Mouse (Mus musculus) thymus, postnatal 25 days (tissue): ENCODE data around the gene Cpox.

Source experiments
- DNase-seq: peaks from one replicate; pipeline ENCODE4 v3.0.0; 2022

Cpox gene

GRCm38 (mm10) chr16:58670643-58671042 is 551 bp downstream of the Cpox start:
- DNase-seq = no peak

- no peak for DNase-seq
Observed at GRCm38 (mm10) chr16:58671212-58671985, 1.3 kb downstream of the Cpox start.

- no peak for DNase-seq
Observed at GRCm38 (mm10) chr16:58672396-58672795, 2.3 kb downstream of the Cpox start.

GRCm38 (mm10) chr16:58673811-58674410 is 3.8 kb downstream of the Cpox start:
- DNase-seq = no peak

- no peak for DNase-seq
Observed at GRCm38 (mm10) chr16:58675256-58675655, 5.2 kb downstream of the Cpox start.

- no peak for DNase-seq
Observed at GRCm38 (mm10) chr16:58676156-58676555, 6.1 kb downstream of the Cpox start.

GRCm38 (mm10) chr16:58676633-58677032 is 6.5 kb downstream of the Cpox start:
- no peak for DNase-seq

- DNase-seq = no peak
Observed at GRCm38 (mm10) chr16:58677491-58677890, 7.4 kb downstream of the Cpox start.

GRCm38 (mm10) chr16:58678660-58679059 is 8.6 kb downstream of the Cpox start:
- DNase-seq = no peak

GRCm38 (mm10) chr16:58682046-58682445 is 12.0 kb downstream of the Cpox start:
- no peak for DNase-seq

- DNase-seq = no peak
Observed at GRCm38 (mm10) chr16:58682870-58683269, 12.8 kb downstream of the Cpox start.

- no peak for DNase-seq
Observed at GRCm38 (mm10) chr16:58683911-58684310, 13.8 kb downstream of the Cpox start.

- DNase-seq = no peak
Observed at GRCm38 (mm10) chr16:58684537-58684936, 14.4 kb downstream of the Cpox start.

- DNase-seq = peak; percentile 10
Observed at GRCm38 (mm10) chr16:58685548-58686537, 15.8 kb downstream of the Cpox start.

- no peak for DNase-seq
Observed at GRCm38 (mm10) chr16:58688534-58688933, 18.4 kb downstream of the Cpox start.

GRCm38 (mm10) chr16:58689555-58690169 is 19.6 kb downstream of the Cpox start:
- no peak for DNase-seq

- DNase-seq = no peak
Observed at GRCm38 (mm10) chr16:58690322-58690732, 20.2 kb downstream of the Cpox start.

GRCm38 (mm10) chr16:58694091-58694490 is 24.0 kb downstream of the Cpox start:
- no peak for DNase-seq

GRCm38 (mm10) chr16:58696796-58697195 is 26.7 kb downstream of the Cpox start:
- no peak for DNase-seq

GRCm38 (mm10) chr16:58697261-58697660 is 27.2 kb downstream of the Cpox start:
- DNase-seq = no peak

GRCm38 (mm10) chr16:58700174-58700573 is 30.1 kb downstream of the Cpox start:
- no peak for DNase-seq

GRCm38 (mm10) chr16:58700816-58701424 is 30.8 kb downstream of the Cpox start:
- no peak for DNase-seq
